Mouse (Mus musculus) forebrain, postnatal 0 days (tissue): ENCODE results near the gene Lao1. TPM values are rescaled to one million over a fixed set of nuclear protein-coding genes. Genes with fewer than 3 reads are reported as not detected.
A peak's percentile ranks its signal among the peaks of the same experiment; 100 is the strongest.

Source experiments
- ATAC-seq: fragments of 200-750 bp; cut with Nextera tagmentation; 2 replicates; pipeline ENCODE4 v1.8.0; 2017; ENCODE audit warnings: mild to moderate bottlenecking, moderate library complexity
- DNase-seq: peaks from one replicate; pipeline ENCODE4 v3.0.0-alpha.2; 2015
- H3K27ac ChIP-seq: fragments of 300-500 bp; sonication (generic); 2 replicates; pipeline ENCODE4 v1.5.1; 2014; ENCODE audit warnings: low read depth, mild to moderate bottlenecking, antibody characterized with exemption, low read length, moderate library complexity, mixed read lengths
- H3K27me3 ChIP-seq: fragments of 300-500 bp; sonication (generic); 2 replicates; pipeline ENCODE4 v1.6.1; 2014; ENCODE audit warnings: mild to moderate bottlenecking, low read length, mixed read lengths; ENCODE audit not compliant: insufficient read depth
- H3K36me3 ChIP-seq: fragments of 300-500 bp; sonication (generic); 2 replicates; pipeline ENCODE4 v1.6.1; 2014; ENCODE audit warnings: mild to moderate bottlenecking, moderate library complexity; ENCODE audit not compliant: insufficient read depth
- H3K4me1 ChIP-seq: fragments of 300-500 bp; sonication (generic); 2 replicates; pipeline ENCODE4 v1.6.1; 2014; ENCODE audit warnings: antibody characterized with exemption; ENCODE audit not compliant: insufficient read depth
- H3K4me2 ChIP-seq: fragments of 300-500 bp; sonication (generic); 2 replicates; pipeline ENCODE4 v1.6.1; 2014; ENCODE audit warnings: low read depth, mild to moderate bottlenecking, moderate library complexity
- H3K4me3 ChIP-seq: fragments of 300-500 bp; sonication (generic); 2 replicates; pipeline ENCODE4 v1.5.1; 2014; ENCODE audit warnings: low read depth, low read length, mixed read lengths
- H3K9ac ChIP-seq: fragments of 300-500 bp; sonication (generic); 2 replicates; pipeline ENCODE4 v1.6.1; 2014; ENCODE audit warnings: mild to moderate bottlenecking
- H3K9me3 ChIP-seq: fragments of 300-500 bp; sonication (generic); 2 replicates; pipeline ENCODE4 v1.6.1; 2016; ENCODE audit warnings: low read length
- CTCF ChIP-seq: sonication (generic); IDR thresholded peaks from 2 replicates; pipeline ENCODE4 v1.5.1; 2016; ENCODE audit warnings: antibody characterized with exemption, control low read depth, low read depth
- WGBS: fragments of 180-500 bp; shearing (Covaris S2); extraction: QIAGEN DNeasy Blood & Tissue Kit; methylation state at CpG from one replicate; pipeline ENCODE4 v1.1.7; 2014; 5-methylcytosine and 5-hydroxymethylcytosine counted together
- polyA plus RNA-seq: library from polyadenylated mRNA; unstranded; fragments of >200 nt; fragmentation: Nextera tagmentation; extraction: Ambion mirVana; gene quantifications from 2 replicates; pipeline ENCODE4 v1.2.1, GENCODE M21; 2015
- total RNA-seq: library from RNA; depleted of rRNA; stranded (reverse); fragments of >200 nt; gene quantifications from 2 replicates; pipeline ENCODE4 v1.2.3, GENCODE M21; 2014

Lao1 gene
- total and polyA plus RNA-seq, 2 experiments from 2014 or later = 0.15 TPM; not detected in 1

- Histone ChIP-seq H3K27me3 (no peaks in the 10 kb centered on the region), H3K4me1 (no peaks in the 10 kb centered on the region), H3K9ac (no peak overlapping the region), H3K27ac (no peak overlapping the region), H3K4me2 (no peak overlapping the region), H3K4me3 (no peak overlapping the region), H3K36me3 (no peaks in the 10 kb centered on the region), H3K9me3 (no peaks in the 10 kb centered on the region)
- TF ChIP-seq CTCF = peak; percentile 37; the same call in 1 of the 2 replicates
- DNase-seq (no peak), ATAC-seq (no peak)
- WGBS = 55% methylated on average over 3 of the region's 3 CpGs
These were observed 42.8 kb downstream of the Lao1 start for GRCm38 (mm10) chr4:119004178-119004577.

DNA sequence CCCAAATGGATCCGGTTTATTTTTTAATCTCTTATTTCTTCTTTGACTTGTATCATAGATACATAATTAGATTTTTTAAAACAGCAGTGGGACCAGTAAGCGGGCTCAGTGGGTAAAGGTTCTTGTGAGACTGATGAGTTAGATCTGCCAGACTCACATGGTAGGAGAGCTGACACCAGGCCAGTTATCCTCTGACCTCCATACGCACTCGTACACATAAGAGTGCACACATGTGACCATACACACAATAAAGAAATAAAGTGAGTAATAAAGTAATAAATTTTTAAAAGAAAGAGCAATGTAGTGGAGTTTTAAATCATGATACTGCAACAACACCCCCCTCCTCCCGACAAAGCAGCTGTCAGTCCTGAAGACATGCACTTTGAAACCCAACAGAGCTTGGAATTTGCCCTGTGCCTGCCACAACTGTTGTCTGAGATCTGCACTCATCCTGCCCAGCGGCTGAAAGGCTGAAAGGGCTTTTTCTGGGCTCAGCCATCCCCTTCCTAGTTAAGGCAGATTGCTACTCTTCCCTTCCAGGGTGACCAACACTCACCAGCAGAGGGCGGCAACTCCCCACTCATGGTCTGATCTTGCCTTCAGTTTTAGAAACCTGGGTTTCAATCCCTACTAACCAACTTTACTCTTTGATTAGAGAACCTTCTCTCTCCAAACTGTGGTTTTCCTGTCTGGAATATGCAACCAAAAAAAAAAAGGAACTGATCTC is 43.4 kb downstream of the Lao1 start:
- Histone ChIP-seq H3K9me3 (no peaks in the 10 kb centered on the region), H3K36me3 (no peaks in the 10 kb centered on the region), H3K4me1 (no peaks in the 10 kb centered on the region), H3K9ac (no peak overlapping the region), H3K27ac (no peak overlapping the region), H3K4me2 (no peak overlapping the region), H3K4me3 (no peak overlapping the region), H3K27me3 (no peaks in the 10 kb centered on the region)
- WGBS = 46% methylated on average over 7 of the region's 7 CpGs
- TF ChIP-seq CTCF = peak; percentile 96
- ATAC-seq (peak; percentile 84), DNase-seq (peak; percentile 88)

GRCm38 (mm10) chr4:119007602-119008001 is 46.2 kb downstream of the Lao1 start:
- H3K36me3 ChIP-seq = no peaks in the 10 kb centered on the region
- 87% methylated on average over 6 of the region's 6 CpGs for WGBS
- no peaks in the 10 kb centered on the region for H3K4me1 ChIP-seq
- no peaks in the 10 kb centered on the region for H3K27me3 ChIP-seq
- H3K4me3 ChIP-seq = no peak overlapping the region
- no peak for ATAC-seq
- DNase-seq = no peak
- TF ChIP-seq CTCF = no peak
- no peak overlapping the region for H3K9ac ChIP-seq
- no peaks in the 10 kb centered on the region for H3K9me3 ChIP-seq
- no peak overlapping the region for H3K27ac ChIP-seq
- H3K4me2 ChIP-seq = no peak overlapping the region

- ATAC-seq (no peak), DNase-seq (peak; percentile 18)
- Histone ChIP-seq H3K27me3 (no peaks in the 10 kb centered on the region), H3K4me3 (no peak overlapping the region), H3K27ac (no peak overlapping the region), H3K9ac (no peak overlapping the region), H3K4me1 (no peaks in the 10 kb centered on the region), H3K36me3 (no peaks in the 10 kb centered on the region), H3K9me3 (no peaks in the 10 kb centered on the region), H3K4me2 (no peak overlapping the region)
- no peak for TF ChIP-seq CTCF
- 16% methylated on average over 6 of the region's 6 CpGs for WGBS
These were observed 47.1 kb downstream of the Lao1 start for GRCm38 (mm10) chr4:119008476-119008875.

- no peaks in the 10 kb centered on the region for H3K27me3 ChIP-seq
- H3K9me3 ChIP-seq = no peaks in the 10 kb centered on the region
- DNase-seq = no peak
- TF ChIP-seq CTCF = no peak
- H3K4me1 ChIP-seq = no peaks in the 10 kb centered on the region
- 62% methylated on average over 8 of the region's 8 CpGs for WGBS
- H3K4me3 ChIP-seq = no peak overlapping the region
- no peaks in the 10 kb centered on the region for H3K36me3 ChIP-seq
- no peak overlapping the region for H3K9ac ChIP-seq
- no peak overlapping the region for H3K27ac ChIP-seq
- H3K4me2 ChIP-seq = no peak overlapping the region
- ATAC-seq = no peak
These were observed 48.4 kb downstream of the Lao1 start for GRCm38 (mm10) chr4:119009814-119010213.

DNA sequence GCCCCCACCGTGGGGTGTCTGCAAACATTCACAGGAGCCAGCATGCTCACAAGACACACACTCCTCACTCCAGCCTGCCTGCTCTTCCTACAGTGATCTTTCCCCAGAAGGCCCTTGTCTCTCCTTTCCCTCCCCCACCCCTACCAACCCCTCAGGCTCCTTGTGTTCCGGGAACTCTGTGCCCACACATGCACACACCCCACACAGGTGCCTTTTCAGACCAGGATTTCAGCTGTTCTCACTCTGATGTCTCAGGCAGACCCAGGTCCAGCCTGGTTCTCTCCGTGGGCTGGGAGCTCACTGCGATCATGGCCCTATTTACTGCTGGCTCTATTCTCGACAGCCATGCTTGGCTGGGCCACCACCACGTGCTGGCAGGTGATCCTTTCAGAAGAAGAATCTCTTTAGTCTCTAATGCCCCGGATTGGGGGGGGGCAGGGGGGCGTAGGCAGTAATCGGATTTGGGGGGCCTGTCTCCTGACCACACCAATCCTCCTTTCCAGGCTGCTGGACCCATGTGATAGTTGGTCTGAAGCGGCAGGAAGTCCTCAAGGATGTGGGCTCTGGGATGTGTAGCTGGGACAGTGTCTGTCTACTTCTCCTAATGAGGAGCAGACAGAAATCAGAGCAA is 49.8 kb downstream of the Lao1 start:
- H3K4me2 ChIP-seq = no peak overlapping the region
- H3K4me3 ChIP-seq = no peak overlapping the region
- TF ChIP-seq CTCF = no peak
- no peaks in the 10 kb centered on the region for H3K27me3 ChIP-seq
- ATAC-seq (no peak), DNase-seq (no peak)
- no peaks in the 10 kb centered on the region for H3K36me3 ChIP-seq
- no peaks in the 10 kb centered on the region for H3K4me1 ChIP-seq
- no peak overlapping the region for H3K27ac ChIP-seq
- no peaks in the 10 kb centered on the region for H3K9me3 ChIP-seq
- H3K9ac ChIP-seq = no peak overlapping the region
- WGBS = 40% methylated on average over 10 of the region's 10 CpGs

DNA sequence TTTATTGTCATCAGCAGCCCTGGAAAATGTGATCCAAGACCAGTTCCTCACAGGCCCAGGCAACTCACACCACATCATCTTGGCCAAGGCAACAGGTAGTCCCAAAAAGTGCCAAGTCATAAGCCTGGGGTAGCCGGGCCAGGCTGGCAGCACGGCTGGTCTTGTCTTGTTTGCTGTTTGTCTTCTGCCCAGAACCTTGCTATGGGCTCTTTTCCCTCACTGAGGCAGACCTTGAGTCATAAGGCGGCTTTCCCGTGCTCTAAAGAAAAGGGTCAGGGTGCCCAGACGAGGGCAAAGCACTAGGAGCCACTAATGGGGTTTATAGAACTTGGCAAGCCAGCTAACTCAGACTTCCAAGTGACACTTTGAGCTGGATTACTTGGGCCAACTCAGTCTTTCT is 51.7 kb downstream of the Lao1 start:
- no peak overlapping the region for H3K9ac ChIP-seq
- H3K4me2 ChIP-seq = no peak overlapping the region
- H3K4me1 ChIP-seq = no peaks in the 10 kb centered on the region
- H3K36me3 ChIP-seq = no peaks in the 10 kb centered on the region
- no peaks in the 10 kb centered on the region for H3K9me3 ChIP-seq
- H3K4me3 ChIP-seq = no peak overlapping the region
- ATAC-seq (no peak), DNase-seq (no peak)
- no peak overlapping the region for H3K27ac ChIP-seq
- 62% methylated on average over 5 of the region's 5 CpGs for WGBS
- no peaks in the 10 kb centered on the region for H3K27me3 ChIP-seq
- TF ChIP-seq CTCF = no peak
